Mouse (Mus musculus) lung, embryonic 14.5 days (tissue): ENCODE measurements around the gene Mybpc2. TPM values are rescaled to one million over a fixed set of nuclear protein-coding genes. Genes with fewer than 3 reads are reported as not detected.
A peak's percentile ranks its signal among the peaks of the same experiment; 100 is the strongest.

Experiments
- ATAC-seq: fragments of 200-750 bp; cut with Nextera tagmentation; 2 replicates; pipeline ENCODE4 v1.8.0; 2017; ENCODE audit warnings: mild to moderate bottlenecking, moderate TSS enrichment, moderate library complexity; ENCODE audit not compliant: insufficient read depth
- DNase-seq: peaks from one replicate; pipeline ENCODE4 v3.0.0-alpha.2; 2015
- H3K27ac ChIP-seq: fragments of 300-500 bp; sonication (generic); 2 replicates; pipeline ENCODE4 v1.5.1; 2014; ENCODE audit warnings: low read depth, mild to moderate bottlenecking, moderate library complexity
- H3K27me3 ChIP-seq: fragments of 300-500 bp; sonication (generic); 2 replicates; pipeline ENCODE4 v1.6.1; 2014; ENCODE audit warnings: low read length, control low read depth; ENCODE audit not compliant: insufficient read depth
- H3K36me3 ChIP-seq: fragments of 300-500 bp; sonication (generic); 2 replicates; pipeline ENCODE4 v1.6.1; 2014; ENCODE audit warnings: control low read depth; ENCODE audit not compliant: insufficient read depth
- H3K4me1 ChIP-seq: fragments of 300-500 bp; sonication (generic); 2 replicates; pipeline ENCODE4 v1.6.1; 2014; ENCODE audit warnings: antibody characterized with exemption, control low read depth; ENCODE audit not compliant: insufficient read depth
- H3K4me2 ChIP-seq: fragments of 300-500 bp; sonication (generic); 2 replicates; pipeline ENCODE4 v1.6.1; 2014; ENCODE audit warnings: mild to moderate bottlenecking
- H3K4me3 ChIP-seq: fragments of 300-500 bp; sonication (generic); 2 replicates; pipeline ENCODE4 v1.5.1; 2014; ENCODE audit warnings: low read depth, low read length
- H3K9ac ChIP-seq: fragments of 300-500 bp; sonication (generic); 2 replicates; pipeline ENCODE4 v1.6.1; 2014
- H3K9me3 ChIP-seq: fragments of 300-500 bp; sonication (generic); 2 replicates; pipeline ENCODE4 v1.6.1; 2016; ENCODE audit warnings: low read depth, low read length, control low read depth
- CTCF ChIP-seq: IDR thresholded peaks from 2 replicates; pipeline ENCODE4 v1.5.1; 2016; ENCODE audit warnings: antibody characterized with exemption, low read depth
- WGBS: fragments of 180-500 bp; shearing (Covaris S2); extraction: QIAGEN DNeasy Blood & Tissue Kit; methylation state at CpG from one replicate; pipeline ENCODE4 v1.1.7; 2014; 5-methylcytosine and 5-hydroxymethylcytosine counted together
- polyA plus RNA-seq: library from polyadenylated mRNA; unstranded; fragments of >200 nt; fragmentation: Nextera tagmentation; extraction: Ambion mirVana; gene quantifications from 2 replicates; pipeline ENCODE4 v1.2.1, GENCODE M21; 2014

The Mybpc2 gene
- polyA plus RNA-seq, 1 experiment from 2014 or later = 0.14 TPM

DNA sequence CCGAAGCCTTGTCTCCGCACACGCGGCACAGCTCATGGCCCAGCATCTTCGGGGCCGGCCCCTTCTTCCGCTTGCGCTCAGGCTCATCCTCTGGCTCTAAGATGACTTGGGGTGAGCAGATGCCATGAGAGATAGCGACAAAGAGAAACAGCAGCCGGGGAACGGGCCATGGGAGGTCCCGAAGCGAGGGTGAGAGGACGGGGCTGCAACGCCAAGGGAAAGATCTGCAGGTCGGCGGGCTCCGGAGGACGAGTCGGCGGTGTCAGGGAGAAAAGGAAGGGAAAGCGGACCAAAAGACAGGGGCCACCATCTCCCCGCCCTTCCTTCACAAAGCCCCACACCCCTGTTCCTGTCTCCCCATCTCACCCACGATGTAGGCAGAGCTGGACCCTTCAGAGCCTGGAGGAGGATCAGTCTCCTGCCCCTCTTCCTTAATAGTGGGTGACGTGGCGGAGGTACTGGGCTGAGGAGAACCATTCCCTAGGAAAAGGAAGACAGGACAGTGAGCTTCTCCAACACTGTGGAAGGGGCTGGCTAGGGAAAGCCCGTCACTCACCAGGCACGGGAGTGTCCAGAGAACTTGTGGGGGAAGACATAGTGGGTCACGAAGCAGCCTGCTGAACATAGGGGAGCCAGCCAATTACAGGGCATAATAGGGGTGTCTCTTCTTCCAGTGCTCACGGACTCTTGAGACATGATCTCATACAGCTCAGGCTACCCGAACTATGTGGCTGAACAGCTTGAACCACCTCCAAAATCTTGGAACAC is 27.9 kb upstream of the Mybpc2 start:
- no peak for DNase-seq
- peaks cover 28% of the 10 kb centered on the region for H3K36me3 ChIP-seq
- no peak overlapping the region for H3K9ac ChIP-seq

DNA sequence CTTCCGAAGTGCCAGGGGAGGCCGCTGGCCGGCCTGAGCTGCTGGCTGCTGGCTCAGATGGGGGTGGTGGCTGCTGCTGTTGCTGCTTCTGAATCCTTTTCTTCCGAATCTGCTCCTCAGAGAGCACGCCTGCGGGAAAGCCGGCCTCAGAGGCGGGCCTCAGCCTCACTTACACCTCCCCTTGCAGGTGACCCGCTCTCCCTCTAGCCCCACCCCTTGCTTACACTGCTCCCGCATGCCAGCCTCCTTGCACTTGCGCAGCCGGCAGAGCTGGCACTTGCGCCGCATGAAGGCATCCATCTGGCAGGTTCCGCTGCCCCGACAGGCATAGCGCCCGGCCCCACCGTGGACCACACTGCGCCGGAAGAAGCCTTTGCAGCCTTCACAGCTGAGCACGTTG is 27.3 kb upstream of the Mybpc2 start:
- 0 out of 2 replicates have a peak, but pooled peaks cover 6% of the 10 kb centered on the region for H3K4me1 ChIP-seq
- no peak for TF ChIP-seq CTCF
- no peak overlapping the region for H3K27ac ChIP-seq
- H3K4me3 ChIP-seq = no peak overlapping the region
- H3K9ac ChIP-seq = no peak overlapping the region
- H3K4me2 ChIP-seq = no peak overlapping the region
- 72% methylated on average over 22 of the region's 22 CpGs for WGBS
- ATAC-seq (no peak), DNase-seq (no peak)
- H3K9me3 ChIP-seq = no peaks in the 10 kb centered on the region
- peaks cover 28% of the 10 kb centered on the region for H3K36me3 ChIP-seq
- no peaks in the 10 kb centered on the region for H3K27me3 ChIP-seq

More for the DNA sequence above, 27.9 kb upstream of the Mybpc2 start:
- H3K27ac ChIP-seq = no peak overlapping the region
- peak overlapping the region; percentile 84 for H3K4me3 ChIP-seq
- no peak for TF ChIP-seq CTCF
- H3K9me3 ChIP-seq = no peaks in the 10 kb centered on the region
- no peaks in the 10 kb centered on the region for H3K27me3 ChIP-seq
- H3K4me1 ChIP-seq = 0 out of 2 replicates have a peak, but pooled peaks cover 5% of the 10 kb centered on the region
- H3K4me2 ChIP-seq = peak overlapping the region; percentile 72
- ATAC-seq = no peak
- WGBS = 83% methylated on average over 31 of the region's 31 CpGs

DNA sequence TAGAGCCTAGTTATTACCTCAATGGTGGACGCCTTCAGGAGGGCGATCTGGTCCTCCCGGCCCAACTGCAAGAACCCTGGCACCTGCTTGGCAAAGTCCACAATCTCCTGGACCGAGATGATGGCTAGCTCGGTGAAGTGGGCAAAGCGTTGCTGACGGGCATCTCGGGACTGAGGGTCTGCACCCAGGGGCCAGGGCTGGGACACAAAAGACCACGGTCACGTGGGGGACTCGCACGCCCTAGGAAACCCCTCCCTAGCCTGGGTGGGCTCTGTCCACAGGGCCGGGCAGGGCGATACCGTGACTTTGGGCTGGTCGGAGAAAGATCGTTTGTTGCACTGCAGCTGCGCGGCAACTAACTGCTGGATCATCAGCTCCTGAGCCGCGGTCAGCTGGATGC is 26.8 kb upstream of the Mybpc2 start:
- no peak for TF ChIP-seq CTCF
- DNase-seq (no peak), ATAC-seq (no peak)
- peaks cover 28% of the 10 kb centered on the region for H3K36me3 ChIP-seq
- 0 out of 2 replicates have a peak, but pooled peaks cover 6% of the 10 kb centered on the region for H3K4me1 ChIP-seq
- H3K27ac ChIP-seq = no peak overlapping the region
- H3K4me2 ChIP-seq = no peak overlapping the region
- no peak overlapping the region for H3K4me3 ChIP-seq
- 90% methylated on average over 21 of the region's 21 CpGs for WGBS
- no peaks in the 10 kb centered on the region for H3K27me3 ChIP-seq
- no peak overlapping the region for H3K9ac ChIP-seq
- no peaks in the 10 kb centered on the region for H3K9me3 ChIP-seq

DNA sequence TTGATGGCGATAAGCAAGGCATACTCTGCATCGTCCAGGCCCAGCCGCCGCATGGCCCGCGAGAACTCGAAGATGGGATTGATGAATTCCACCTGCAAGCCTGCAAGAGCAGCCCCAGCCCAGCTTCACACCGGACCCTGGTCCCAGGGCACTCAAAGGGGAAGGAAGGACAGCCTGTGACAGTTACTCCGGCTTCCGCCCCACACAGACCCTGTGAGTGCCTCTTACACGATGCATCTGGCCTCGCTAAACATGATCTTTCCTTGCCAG is 25.9 kb upstream of the Mybpc2 start:
- H3K27me3 ChIP-seq = no peaks in the 10 kb centered on the region
- H3K27ac ChIP-seq = no peak overlapping the region
- TF ChIP-seq CTCF = no peak

DNA sequence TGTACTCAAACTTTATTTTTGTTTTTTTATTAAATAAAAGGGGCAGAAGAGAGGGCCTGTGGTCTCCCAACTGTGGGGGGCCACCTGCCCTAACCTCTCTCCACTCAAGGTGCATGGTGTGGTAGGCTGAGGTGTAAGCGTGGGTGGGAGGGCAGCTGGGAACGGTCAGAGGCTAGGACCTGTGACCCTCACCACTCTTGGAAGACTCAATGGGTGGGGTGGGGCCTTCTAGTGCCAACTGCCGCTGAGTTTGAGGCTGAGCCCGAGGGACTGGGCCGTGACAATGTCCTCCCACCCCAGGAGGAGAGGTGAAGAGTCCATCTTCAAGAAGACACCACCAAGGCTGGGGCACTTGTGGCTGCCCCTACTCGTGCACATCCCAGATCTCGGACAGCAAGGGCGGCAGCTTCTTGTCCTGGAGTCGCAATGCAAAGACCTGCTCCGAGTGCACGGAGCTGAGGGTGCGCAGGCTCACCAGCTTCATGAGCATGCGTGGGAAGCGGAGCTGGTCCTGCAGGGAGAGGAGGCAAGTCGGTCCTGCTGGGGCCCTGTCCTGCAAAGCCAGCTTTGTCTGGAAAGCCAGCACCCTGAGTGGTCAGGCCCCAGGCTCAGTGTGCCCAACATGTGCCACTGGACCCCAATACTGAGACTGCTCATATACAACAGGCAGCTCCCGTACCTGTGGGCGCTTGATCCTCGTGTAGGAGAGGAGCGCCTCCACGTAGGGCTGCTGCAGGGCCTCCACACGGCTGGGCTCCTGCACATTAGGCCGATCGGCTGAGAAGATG is 25.4 kb upstream of the Mybpc2 start:
- peaks cover 30% of the 10 kb centered on the region for H3K36me3 ChIP-seq
- no peak overlapping the region for H3K4me2 ChIP-seq
- 93% methylated on average over 23 of the region's 23 CpGs for WGBS
- H3K27ac ChIP-seq = no peak overlapping the region
- no peak for ATAC-seq
- TF ChIP-seq CTCF = no peak
- 0 out of 2 replicates have a peak, but pooled peaks cover 6% of the 10 kb centered on the region for H3K4me1 ChIP-seq
- no peak overlapping the region for H3K9ac ChIP-seq
- H3K27me3 ChIP-seq = no peaks in the 10 kb centered on the region
- no peaks in the 10 kb centered on the region for H3K9me3 ChIP-seq
- DNase-seq = no peak
- no peak overlapping the region for H3K4me3 ChIP-seq

More for the DNA sequence above, 25.9 kb upstream of the Mybpc2 start:
- Histone ChIP-seq H3K9ac (no peak overlapping the region), H3K4me3 (no peak overlapping the region), H3K9me3 (no peaks in the 10 kb centered on the region), H3K4me1 (0 out of 2 replicates have a peak, but pooled peaks cover 6% of the 10 kb centered on the region), H3K4me2 (no peak overlapping the region), H3K36me3 (peaks cover 30% of the 10 kb centered on the region)
- DNase-seq = no peak
- WGBS = 89% methylated on average over 12 of the region's 12 CpGs
- no peak for ATAC-seq

DNA sequence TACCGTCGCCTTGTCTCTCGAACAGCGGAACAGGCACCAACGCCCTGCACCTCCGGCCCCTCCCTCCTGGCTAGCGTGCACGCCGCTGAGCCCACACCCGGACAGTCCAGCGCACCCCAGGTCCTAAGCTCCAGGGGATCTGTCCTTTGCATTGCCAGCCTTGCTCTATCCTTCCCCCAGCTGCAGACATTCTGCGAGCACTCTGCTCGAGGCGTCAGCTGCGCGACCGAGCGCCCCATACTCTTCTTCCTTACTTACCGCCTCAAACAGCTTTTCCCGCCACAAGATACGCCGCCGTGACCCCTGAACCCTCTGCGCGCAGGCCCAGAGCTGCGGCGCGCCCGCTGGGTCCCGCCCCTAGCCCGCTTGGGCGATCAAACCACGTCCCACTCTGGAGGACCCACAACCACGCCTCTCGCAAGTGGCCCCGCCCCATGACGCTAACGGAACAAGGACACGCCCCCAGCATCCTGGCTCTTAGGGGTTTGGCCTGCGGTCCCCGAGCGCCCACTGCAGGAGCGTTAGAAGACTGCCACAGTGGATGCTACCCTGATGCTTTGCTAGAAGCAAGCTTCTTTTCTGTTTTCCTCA is 24.1 kb upstream of the Mybpc2 start, which contains the start of gene Pold1:
Pold1 (minus strand) TSS at position 353 of the 591 bp plus-strand sequence.
- H3K9ac ChIP-seq = peak within 1 kb of the TSS; percentile 68
- peaks cover 30% of the 10 kb centered on the region for H3K36me3 ChIP-seq
- 0 out of 2 replicates have a peak, but pooled peaks cover 6% of the 10 kb centered on the region for H3K4me1 ChIP-seq
- TF ChIP-seq CTCF = peak; percentile 92
- no peaks in the 10 kb centered on the region for H3K9me3 ChIP-seq
- H3K27me3 ChIP-seq = no peaks in the 10 kb centered on the region
- peak within 1 kb of the TSS; percentile 86 for H3K4me2 ChIP-seq
- H3K27ac ChIP-seq = peak within 1 kb of the TSS; percentile 73
- DNase-seq = peak; percentile 100
- ATAC-seq = peak; percentile 92
- WGBS = under 1% methylated on average over 43 of the region's 43 CpGs
- peak within 1 kb of the TSS; percentile 67 for H3K4me3 ChIP-seq
